Mouse (Mus musculus): ENCODE data around the gene Ints3. TPM values are rescaled to one million over a fixed set of nuclear protein-coding genes. Genes with fewer than 3 reads are reported as not detected.
A peak's percentile ranks its signal among the peaks of the same experiment; 100 is the strongest.

Ints3 gene
- polyA plus RNA-seq, 1 experiment from 2014 or later, result 17.9 TPM

GRCm38 (mm10) chr3:90447123-90447494, 13.7 kb upstream of the Ints3 start:
- ATAC-seq (replicated peaks; ENCODE audit: low FRiP score, low read depth), result peak; percentile 44; the same call in 1 of the 2 replicates
- 19% methylated on average over 7 of the region's 7 CpGs for WGBS
- DNase-seq (ENCODE audit: low spot score), result peak; percentile 85

GRCm38 (mm10) chr3:90446389-90447122, 13.1 kb upstream of the Ints3 start:
- H3K9me3 ChIP-seq (replicated peaks; ENCODE audit: low read length), result no peaks in the 10 kb centered on the region
- peak overlapping the region; percentile 32; the same call in 1 of the 2 replicates for H3K9ac ChIP-seq (ENCODE audit: low read depth, low read length)
- ATAC-seq (replicated peaks; ENCODE audit: low FRiP score, low read depth) (peak; percentile 93), DNase-seq (ENCODE audit: low spot score) (peak; percentile 97)
- H3K36me3 ChIP-seq (ENCODE audit: insufficient read depth, low read length), result no peaks in the 10 kb centered on the region
- TF ChIP-seq CTCF (IDR thresholded peaks at IDR 0.05; ENCODE audit: low read depth), result 0 out of 2 replicates have a peak, but pooled peaks have one; percentile 28
- 2% methylated on average over 17 of the region's 17 CpGs for WGBS
- no peaks in the 10 kb centered on the region for H3K4me1 ChIP-seq (replicated peaks; ENCODE audit: insufficient read depth, low read length)
- H3K4me3 ChIP-seq (replicated peaks; ENCODE audit: low read depth, low read length), result peak overlapping the region; percentile 8; the same call in 1 of the 2 replicates
- H3K27ac ChIP-seq, result peak overlapping the region; percentile 92
- no peaks in the 10 kb centered on the region for H3K27me3 ChIP-seq (ENCODE audit: insufficient read depth, low read length)
- H3K4me2 ChIP-seq (ENCODE audit: low read length), result peak overlapping the region; percentile 46

More at GRCm38 (mm10) chr3:90447123-90447494, 13.7 kb upstream of the Ints3 start:
- peak overlapping the region; percentile 46 for H3K4me2 ChIP-seq (ENCODE audit: low read length)
- TF ChIP-seq CTCF (IDR thresholded peaks at IDR 0.05; ENCODE audit: low read depth), result no peak
- H3K27ac ChIP-seq, result peak overlapping the region; percentile 92
- H3K36me3 ChIP-seq (ENCODE audit: insufficient read depth, low read length), result no peaks in the 10 kb centered on the region
- H3K4me1 ChIP-seq (replicated peaks; ENCODE audit: insufficient read depth, low read length), result no peaks in the 10 kb centered on the region
- H3K4me3 ChIP-seq (replicated peaks; ENCODE audit: low read depth, low read length), result no peak overlapping the region
- H3K27me3 ChIP-seq (ENCODE audit: insufficient read depth, low read length), result no peaks in the 10 kb centered on the region
- no peaks in the 10 kb centered on the region for H3K9me3 ChIP-seq (replicated peaks; ENCODE audit: low read length)
- peak overlapping the region; percentile 32; the same call in 1 of the 2 replicates for H3K9ac ChIP-seq (ENCODE audit: low read depth, low read length)

- peak; percentile 78 for DNase-seq (ENCODE audit: low spot score)
- WGBS, result 54% methylated on average over 11 of the region's 11 CpGs
- Histone ChIP-seq H3K4me1 (replicated peaks; ENCODE audit: insufficient read depth, low read length) (no peaks in the 10 kb centered on the region), H3K27me3 (ENCODE audit: insufficient read depth, low read length) (no peaks in the 10 kb centered on the region), H3K4me3 (replicated peaks; ENCODE audit: low read depth, low read length) (no peak overlapping the region), H3K36me3 (ENCODE audit: insufficient read depth, low read length) (no peaks in the 10 kb centered on the region), H3K4me2 (ENCODE audit: low read length) (peak overlapping the region; percentile 46), H3K9me3 (replicated peaks; ENCODE audit: low read length) (no peaks in the 10 kb centered on the region), H3K27ac (peak overlapping the region; percentile 92), H3K9ac (ENCODE audit: low read depth, low read length) (no peak overlapping the region)
- ATAC-seq (replicated peaks; ENCODE audit: low FRiP score, low read depth), result no peak
- TF ChIP-seq CTCF (IDR thresholded peaks at IDR 0.05; ENCODE audit: low read depth), result no peak
Measured at GRCm38 (mm10) chr3:90445417-90446200, 12.2 kb upstream of the Ints3 start.

- no peak overlapping the region for H3K4me3 ChIP-seq (replicated peaks; ENCODE audit: low read depth, low read length)
- H3K36me3 ChIP-seq (ENCODE audit: insufficient read depth, low read length), result no peaks in the 10 kb centered on the region
- DNase-seq (ENCODE audit: low spot score) (no peak), ATAC-seq (replicated peaks; ENCODE audit: low FRiP score, low read depth) (no peak)
- H3K9me3 ChIP-seq (replicated peaks; ENCODE audit: low read length), result no peaks in the 10 kb centered on the region
- no peak overlapping the region for H3K4me2 ChIP-seq (ENCODE audit: low read length)
- H3K9ac ChIP-seq (ENCODE audit: low read depth, low read length), result no peak overlapping the region
- WGBS, result 86% methylated on average over 3 of the region's 3 CpGs
- no peaks in the 10 kb centered on the region for H3K4me1 ChIP-seq (replicated peaks; ENCODE audit: insufficient read depth, low read length)
- H3K27me3 ChIP-seq (ENCODE audit: insufficient read depth, low read length), result no peaks in the 10 kb centered on the region
- no peak overlapping the region for H3K27ac ChIP-seq
- no peak for TF ChIP-seq CTCF (IDR thresholded peaks at IDR 0.05; ENCODE audit: low read depth)
Measured at GRCm38 (mm10) chr3:90443977-90444376, 10.6 kb upstream of the Ints3 start.

GRCm38 (mm10) chr3:90440756-90441155, 7.3 kb upstream of the Ints3 start:
- Histone ChIP-seq H3K9ac (ENCODE audit: low read depth, low read length) (no peak overlapping the region), H3K4me2 (ENCODE audit: low read length) (no peak overlapping the region), H3K9me3 (replicated peaks; ENCODE audit: low read length) (no peaks in the 10 kb centered on the region), H3K4me3 (replicated peaks; ENCODE audit: low read depth, low read length) (no peak overlapping the region), H3K27ac (no peak overlapping the region), H3K36me3 (ENCODE audit: insufficient read depth, low read length) (no peaks in the 10 kb centered on the region), H3K4me1 (replicated peaks; ENCODE audit: insufficient read depth, low read length) (no peaks in the 10 kb centered on the region), H3K27me3 (ENCODE audit: insufficient read depth, low read length) (no peaks in the 10 kb centered on the region)
- no peak for TF ChIP-seq CTCF (IDR thresholded peaks at IDR 0.05; ENCODE audit: low read depth)
- WGBS, result 89% methylated on average over 2 of the region's 2 CpGs
- ATAC-seq (replicated peaks; ENCODE audit: low FRiP score, low read depth) (no peak), DNase-seq (ENCODE audit: low spot score) (no peak)

- peaks cover 9% of the 10 kb centered on the region for H3K4me1 ChIP-seq (replicated peaks; ENCODE audit: insufficient read depth, low read length)
- H3K36me3 ChIP-seq (ENCODE audit: insufficient read depth, low read length), result no peaks in the 10 kb centered on the region
- H3K27me3 ChIP-seq (ENCODE audit: insufficient read depth, low read length), result no peaks in the 10 kb centered on the region
- DNase-seq (ENCODE audit: low spot score) (no peak), ATAC-seq (replicated peaks; ENCODE audit: low FRiP score, low read depth) (no peak)
- 47% methylated on average over 4 of the region's 4 CpGs for WGBS
- no peak overlapping the region for H3K27ac ChIP-seq
- no peak overlapping the region for H3K4me2 ChIP-seq (ENCODE audit: low read length)
- no peak for TF ChIP-seq CTCF (IDR thresholded peaks at IDR 0.05; ENCODE audit: low read depth)
- H3K4me3 ChIP-seq (replicated peaks; ENCODE audit: low read depth, low read length), result no peak overlapping the region
- no peak overlapping the region for H3K9ac ChIP-seq (ENCODE audit: low read depth, low read length)
- no peaks in the 10 kb centered on the region for H3K9me3 ChIP-seq (replicated peaks; ENCODE audit: low read length)
Measured at GRCm38 (mm10) chr3:90437131-90437530, 3.7 kb upstream of the Ints3 start.
